Mouse (Mus musculus) retina, adult 2 months (tissue): ENCODE measurements around the gene Atp8b5.

Experiments
- DNase-seq: peaks from one replicate; pipeline ENCODE4 v3.0.0-alpha.2; 2012; ENCODE audit warnings: low read depth, low spot score

The Atp8b5 gene

DNA sequence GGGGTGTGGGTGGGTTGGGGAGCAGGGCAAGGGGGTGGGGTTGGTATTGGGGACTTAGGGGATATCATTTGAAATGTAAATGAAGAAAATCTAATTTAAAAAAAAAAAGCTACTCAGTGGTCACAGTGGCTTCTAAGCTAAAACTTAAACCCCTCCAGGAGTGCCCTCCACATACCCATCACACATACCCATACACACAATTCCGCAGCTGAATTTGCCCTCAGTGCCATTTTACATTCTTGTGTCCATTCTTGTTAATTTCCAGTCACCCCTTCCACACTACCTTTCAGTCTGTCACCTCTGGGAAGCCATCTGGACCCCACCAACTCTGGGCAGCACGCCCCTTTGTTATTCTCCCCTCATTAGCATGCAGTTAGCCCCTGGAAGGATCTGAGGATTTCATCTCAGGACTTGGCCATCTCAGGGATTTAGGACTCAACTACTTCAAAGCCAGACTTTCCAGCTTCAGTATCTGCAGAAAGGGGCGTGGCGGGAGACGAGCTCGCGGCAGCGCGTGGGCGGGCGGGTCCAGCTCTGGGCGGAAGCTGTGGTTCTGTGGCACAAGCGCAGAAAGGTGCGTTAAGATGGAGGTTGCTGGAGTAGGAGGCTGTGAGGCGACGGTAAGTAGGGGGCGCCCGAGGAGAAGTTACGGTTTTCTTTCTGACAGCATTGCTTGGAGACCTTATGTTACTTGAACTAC is at the start of gene Atp8b5:
TSS of gene Atp8b5 (plus strand) at position 537 of the 700 bp plus-strand sequence.
- peak; percentile 18 for DNase-seq

DNA sequence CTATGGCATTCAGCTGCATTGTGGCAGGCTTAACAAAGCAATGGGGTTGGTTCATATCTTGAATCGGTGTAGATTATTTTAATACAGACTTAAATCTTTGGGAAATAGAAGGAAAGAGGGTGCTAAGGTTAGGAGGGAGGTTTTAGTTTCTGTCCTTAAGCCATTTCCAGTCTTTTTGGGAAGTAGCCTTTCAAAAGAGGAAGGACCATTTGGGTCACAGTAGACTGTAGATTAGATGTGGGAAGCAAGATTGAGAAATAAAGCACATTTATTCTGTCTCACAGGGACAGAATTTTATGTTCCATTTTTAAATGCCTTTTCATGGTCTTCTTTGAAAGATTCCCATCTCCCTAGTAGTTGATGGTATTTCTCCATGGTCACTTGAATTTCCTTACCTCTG is 49.0 kb upstream of the Atp8b5 start:
- DNase-seq, result no peak

DNA sequence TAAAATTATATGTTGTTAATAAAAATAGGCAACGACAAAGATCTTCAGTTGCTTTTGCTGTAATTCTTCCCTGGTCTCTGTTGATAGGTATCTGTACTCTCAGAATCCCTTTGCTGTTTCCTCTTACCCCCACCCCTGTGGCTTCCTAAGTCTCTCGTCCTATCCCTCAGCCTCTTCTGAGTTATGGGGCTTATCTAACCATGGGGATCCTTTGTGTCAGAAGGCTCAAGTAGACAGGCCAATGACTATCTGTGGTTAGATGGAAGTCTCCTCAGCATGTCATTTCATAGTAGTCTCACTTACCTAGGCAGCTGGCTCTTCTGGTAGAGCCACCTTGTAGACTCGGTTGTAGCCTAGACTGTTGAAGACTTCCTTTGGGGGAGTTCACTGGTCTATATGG is 35.1 kb upstream of the Atp8b5 start:
- DNase-seq, result no peak

DNA sequence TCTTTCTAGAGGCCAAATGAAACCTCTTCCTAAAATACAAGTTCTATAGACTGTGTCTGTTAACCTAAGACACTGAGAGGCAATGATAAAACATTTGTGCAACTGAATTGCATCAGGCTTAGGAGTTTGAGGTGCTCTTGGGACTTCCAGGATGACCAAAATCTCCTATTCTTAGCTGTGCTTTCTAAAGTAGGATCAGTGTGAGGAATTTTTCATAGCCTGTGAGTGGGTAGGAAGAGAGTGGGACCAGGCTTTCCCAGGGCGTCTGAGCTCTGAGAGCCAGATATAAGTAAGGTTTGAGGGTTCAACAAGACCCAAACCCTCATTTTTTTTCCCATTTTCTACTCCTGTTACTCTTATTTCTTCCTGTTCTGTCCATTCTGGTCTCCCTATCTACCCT is 34.0 kb upstream of the Atp8b5 start:
- DNase-seq, result no peak

DNA sequence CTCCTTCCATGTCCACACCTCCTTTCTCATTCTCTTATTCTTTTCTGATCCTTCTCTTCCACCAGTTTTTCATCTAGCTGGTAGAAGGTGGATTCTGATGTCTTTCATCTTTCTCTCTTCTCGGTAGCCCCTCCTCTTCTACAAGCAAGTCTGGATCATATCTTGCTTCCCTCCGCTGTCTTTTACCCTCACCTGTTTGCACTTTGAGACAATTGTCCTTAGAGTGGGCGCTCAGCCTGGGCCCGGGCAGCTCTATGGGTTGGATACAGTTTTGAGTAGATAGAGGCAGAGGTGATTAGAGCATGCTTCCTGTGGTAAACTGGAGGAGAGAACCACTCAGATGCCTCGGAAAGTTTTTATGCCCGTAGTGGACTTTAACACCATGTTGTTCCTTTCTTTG is 33.5 kb upstream of the Atp8b5 start:
- no peak for DNase-seq

DNA sequence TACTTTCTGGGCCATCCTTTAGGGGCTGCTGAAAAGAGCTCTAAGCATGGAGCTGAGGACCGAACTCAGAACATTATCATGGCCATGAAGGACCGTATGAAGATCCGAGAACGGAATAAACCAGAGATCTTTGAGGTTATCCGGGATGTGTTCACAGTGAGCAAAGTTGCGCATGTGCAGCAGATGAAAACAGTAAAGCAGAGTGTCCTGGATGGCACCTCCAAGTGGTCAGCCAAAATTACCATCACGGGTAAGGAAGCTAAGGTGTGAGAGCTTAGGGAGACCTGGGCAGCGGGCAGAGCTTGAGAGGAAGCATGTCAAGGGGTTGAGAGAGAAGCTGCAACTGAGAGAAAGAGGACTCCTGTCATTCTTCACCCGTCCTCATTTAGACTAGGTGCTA is 30.1 kb upstream of the Atp8b5 start:
- DNase-seq, result no peak

DNA sequence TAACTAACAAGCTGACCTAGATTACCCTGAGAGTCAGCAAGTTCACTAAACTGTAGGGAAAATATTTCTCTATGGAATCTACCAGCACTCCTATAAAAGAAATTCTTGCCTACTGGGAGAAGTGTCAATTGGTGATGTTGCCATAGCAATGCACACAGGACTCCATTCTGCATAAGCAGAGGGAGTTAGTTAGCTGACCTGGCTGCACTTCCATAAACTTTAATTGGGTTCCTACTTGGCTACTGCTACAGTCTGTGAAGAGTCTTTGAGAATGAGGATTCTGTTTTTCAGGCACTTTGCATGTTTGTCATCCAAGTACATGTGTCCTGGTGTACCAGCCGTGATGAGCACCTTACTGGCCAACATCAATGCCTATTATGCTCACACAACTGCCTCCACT is 26.2 kb upstream of the Atp8b5 start:
- DNase-seq, result no peak

DNA sequence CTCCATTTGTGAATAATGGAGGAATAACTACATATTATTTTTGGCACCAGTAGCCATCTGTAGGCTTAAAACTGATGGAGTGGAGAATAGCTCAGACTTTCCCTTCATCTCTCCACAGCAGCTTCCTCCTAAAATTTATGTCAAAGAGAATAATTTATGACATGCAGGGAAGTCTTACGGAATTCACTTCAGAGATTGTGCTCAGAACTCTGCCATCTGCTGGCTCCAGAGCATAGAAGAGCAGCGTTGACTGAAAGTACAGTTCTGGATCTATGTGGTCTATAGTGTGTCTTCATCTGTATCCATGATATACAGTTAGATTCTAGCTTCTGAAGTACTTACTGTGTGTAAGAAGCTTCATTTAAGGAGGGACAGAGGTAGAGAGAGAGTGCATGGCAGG is 22.9 kb upstream of the Atp8b5 start:
- DNase-seq, result no peak

DNA sequence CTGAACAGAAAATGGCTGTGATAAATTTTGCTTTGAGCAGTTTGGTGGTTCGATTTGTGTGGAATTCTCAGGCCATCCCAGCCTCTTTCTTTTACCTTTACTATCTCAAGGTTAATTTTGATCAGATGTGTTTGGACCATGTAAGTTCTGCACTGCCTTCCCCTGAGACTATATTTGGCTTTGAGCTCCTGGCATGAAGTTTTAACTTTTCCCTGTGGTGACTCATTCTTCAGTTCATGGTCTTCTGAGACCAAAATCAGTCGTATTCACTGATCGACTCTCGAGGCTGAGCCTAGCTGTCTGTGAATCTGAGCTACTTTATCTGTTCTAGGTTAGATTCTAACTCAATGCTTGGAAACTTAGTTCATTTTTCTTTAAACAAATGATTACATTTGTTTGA is 21.2 kb upstream of the Atp8b5 start:
- no peak for DNase-seq

DNA sequence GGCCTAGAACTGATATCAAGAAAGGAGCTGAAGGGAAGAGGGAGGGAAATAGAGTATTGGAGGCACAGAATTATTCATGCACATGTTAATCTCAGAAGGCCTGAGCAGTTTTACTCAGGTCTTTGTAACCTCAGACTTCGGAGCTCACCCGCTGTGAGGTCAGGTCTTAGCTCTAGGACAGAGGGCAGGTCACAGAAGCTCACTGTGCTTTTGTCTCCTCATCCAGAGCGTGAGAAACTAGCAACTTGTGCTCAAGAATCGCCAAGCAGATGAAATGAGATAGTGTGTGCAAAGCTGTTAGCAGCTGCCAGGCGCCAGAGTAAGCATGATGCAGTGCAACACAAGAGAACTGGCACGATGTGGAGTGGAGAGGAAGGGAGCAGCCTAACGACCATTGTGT is 18.9 kb upstream of the Atp8b5 start:
- no peak for DNase-seq

DNA sequence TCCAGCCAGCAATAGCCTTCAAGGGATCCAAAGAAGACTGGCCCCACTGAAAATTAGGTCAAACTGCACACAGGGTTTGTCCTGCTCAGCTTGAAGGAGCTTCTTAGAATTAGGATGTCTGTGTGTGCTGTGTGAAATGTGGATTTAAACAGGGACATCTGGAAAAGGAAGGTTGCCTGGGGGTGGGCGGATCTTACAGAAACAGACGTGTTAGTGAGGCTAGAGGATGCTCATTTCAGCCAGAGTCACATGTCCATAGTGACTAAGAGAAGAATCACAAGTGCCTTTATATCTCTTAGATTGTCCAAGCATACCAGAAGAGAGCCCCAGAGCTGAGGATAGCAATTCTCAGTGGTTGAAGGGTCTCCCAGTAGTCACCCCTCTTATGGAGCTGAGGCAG is 18.1 kb upstream of the Atp8b5 start:
- DNase-seq, result no peak

DNA sequence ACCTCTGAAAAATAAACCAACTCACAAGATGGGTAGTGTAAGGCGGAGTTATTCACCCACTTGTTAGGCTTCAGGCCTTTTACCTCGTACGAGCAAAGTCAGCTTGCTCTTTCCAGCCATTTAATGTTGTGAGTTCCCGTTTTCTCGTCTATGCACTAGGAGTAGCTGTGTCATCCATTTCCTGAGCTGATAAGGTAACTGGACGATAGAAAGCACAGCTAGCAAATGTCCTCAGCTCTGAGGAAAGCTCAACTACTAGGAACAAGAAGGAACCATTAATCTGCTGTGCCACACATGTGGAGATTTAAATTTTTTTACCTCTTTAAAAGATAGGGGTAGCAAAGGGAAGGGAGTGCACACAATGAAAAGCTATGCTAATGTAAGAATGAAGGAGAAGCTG is 15.7 kb upstream of the Atp8b5 start:
- no peak for DNase-seq

DNA sequence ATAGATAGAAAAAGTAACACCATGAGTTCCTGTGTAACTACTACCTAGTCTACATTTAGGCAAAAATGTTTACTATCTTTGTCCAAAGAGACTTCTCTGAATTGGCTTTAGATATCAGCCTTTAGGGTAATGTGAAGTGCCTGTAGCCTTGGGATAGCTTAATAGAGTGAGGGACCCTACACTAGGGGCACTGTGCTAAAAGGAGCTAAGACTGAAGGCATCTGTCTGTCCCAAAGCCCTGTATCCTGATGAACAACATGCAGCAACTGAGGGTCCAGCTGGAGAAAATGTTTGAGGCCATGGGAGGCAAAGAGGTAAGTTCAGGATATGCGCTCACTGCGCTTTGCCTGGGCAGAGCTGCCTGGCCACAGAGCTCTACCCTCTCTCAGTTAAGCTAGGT is 9.9 kb upstream of the Atp8b5 start:
- no peak for DNase-seq

DNA sequence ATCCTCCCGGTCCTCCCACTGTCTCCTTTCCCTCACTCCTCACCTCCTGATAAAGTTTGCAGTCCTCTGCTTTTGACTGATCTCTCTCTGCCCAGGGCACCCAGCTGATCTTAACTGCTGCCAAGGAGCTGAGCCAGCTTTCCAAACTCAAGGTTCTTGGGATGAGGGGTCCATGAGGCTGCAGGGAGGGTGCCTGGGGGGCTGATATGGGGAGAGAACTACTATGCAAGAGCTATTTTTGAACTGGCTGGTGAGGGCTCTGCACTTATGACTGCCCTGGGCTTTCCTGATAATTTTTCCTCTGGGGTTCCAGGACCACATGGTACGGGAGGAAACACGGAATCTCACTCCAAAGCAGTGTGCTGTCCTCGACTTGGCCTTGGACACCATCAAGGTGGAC is 8.4 kb upstream of the Atp8b5 start:
- DNase-seq, result no peak

DNA sequence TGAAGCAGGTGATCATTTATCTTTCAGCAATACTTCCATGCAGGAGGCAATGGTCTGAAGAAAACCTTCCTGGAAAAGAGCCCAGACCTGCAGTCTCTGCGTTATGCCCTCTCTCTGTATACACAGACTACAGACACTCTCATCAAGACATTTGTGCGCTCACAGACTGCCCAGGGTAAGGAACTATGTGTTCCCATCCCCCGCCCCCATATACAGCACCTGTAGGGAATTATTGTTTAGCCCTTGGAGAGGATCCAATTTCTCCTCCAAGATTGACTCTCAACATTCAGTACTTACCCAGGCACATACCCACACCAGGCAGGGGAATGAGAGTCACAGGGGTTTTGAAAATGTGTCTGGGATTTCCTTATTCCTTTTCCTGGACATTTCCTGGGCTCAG is 7.5 kb upstream of the Atp8b5 start:
- DNase-seq, result no peak

DNA sequence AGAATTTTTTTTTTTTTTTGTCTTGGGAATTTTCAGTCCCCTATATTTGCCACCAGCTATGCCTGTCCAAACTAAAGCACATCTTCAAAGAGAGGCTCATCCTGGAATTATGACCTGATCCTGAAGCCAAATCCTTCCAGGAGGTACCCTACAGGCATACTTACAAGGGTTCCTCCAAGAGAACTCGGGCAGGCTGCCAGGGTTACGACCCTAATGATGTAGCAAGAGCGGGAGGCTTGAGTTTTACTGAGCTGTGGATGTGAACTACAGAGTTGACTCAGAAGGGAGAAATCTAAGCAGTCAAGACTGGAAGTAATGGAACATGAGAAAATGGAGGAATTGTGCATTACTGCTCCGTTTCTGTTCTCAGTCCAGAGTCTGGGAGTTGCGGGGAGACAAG is 6.9 kb upstream of the Atp8b5 start:
- no peak for DNase-seq

DNA sequence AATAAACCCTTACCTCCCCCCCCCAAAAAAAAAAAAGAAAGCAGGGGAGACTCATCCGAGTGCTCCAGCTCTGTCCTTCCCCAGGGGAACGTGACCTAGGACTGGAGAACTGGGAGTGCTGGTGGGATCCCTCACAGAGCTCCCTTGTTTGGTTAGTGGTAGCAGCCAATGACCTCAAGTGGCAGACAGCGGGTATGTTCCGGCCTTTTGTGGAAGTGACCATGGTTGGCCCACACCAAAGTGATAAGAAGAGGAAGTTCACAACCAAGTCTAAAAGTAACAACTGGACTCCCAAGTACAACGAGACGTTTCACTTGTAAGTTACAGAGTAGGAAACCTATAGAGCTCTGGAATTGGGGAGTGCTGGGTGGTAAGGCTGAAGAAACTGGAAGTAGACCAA is 4.1 kb upstream of the Atp8b5 start:
- DNase-seq, result no peak

DNA sequence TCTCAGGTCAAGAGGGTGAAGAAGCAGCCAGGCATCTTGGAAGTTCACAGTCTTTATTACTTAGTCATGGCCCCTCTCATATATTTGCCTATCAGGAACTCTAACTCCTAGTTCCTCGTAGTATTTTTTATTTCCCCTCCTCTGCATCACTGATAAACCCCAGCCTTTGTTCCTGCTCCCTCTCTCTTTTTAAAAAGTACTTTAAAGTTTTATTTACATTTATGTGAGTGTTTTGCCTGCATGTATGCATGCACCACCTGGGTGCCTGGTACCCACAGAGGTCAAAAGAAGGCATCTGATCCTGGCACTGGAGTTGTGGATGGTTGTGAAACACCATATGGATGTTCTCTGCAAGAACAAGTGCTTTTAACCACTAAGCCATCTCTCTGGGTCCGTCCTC is 813 bp upstream of the Atp8b5 start:
- no peak for DNase-seq

DNA sequence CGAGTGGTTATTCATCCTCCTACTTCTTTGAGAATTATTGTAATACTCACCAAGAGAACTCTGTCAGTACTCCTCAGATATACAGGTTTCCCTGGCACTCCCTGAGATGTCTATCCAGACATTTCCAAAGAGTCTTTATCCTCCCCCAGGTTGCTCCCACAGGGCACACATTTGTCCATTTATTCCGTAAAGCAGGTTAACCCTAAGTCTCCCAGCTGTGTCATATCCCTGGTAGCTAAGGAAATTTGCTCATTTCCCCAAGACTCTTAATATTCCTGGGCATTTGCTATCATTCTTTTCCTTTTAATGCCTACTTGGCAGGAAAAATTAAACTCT is 332 bp downstream of the Atp8b5 start:
- DNase-seq, result no peak

DNA sequence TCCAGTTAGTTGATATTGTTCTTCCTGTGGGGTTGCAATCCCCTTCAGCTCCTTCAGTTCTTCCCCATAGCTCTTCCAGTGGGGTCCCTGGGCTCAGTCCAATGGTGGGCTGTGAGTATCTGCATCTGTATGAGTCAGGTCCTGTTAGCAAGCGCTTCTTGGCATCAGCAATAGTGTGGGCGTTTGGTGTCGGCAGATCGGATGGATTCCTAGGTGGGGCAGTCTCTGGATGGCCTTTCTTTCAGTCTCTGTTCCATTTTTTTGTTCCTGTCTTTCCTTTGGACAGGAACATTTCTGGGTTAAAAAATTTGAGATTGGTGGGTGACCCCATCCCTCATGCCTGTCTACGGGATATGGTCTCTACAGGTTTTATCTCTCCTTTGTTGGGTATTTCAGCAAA is 18.5 kb downstream of the Atp8b5 start:
- no peak for DNase-seq

DNA sequence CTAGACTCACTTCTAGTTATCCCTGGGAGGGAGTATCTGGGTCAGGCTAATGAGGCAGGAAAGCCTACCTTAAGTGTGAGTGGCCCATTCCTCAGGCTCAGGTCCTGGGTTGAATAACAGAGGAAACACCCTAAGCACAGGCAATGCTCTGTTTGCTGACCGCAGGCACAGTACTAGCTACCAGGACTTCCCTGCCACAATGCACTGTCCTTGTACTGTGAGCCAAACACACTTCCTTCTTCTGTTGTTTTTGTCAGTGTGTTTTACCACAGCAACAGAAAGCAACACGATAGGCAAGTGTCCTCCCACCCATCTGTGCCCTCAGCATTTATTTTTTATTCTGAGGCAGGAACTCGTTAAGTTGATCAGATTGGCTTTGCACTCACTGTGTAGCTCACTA is 20.3 kb downstream of the Atp8b5 start:
- no peak for DNase-seq

DNA sequence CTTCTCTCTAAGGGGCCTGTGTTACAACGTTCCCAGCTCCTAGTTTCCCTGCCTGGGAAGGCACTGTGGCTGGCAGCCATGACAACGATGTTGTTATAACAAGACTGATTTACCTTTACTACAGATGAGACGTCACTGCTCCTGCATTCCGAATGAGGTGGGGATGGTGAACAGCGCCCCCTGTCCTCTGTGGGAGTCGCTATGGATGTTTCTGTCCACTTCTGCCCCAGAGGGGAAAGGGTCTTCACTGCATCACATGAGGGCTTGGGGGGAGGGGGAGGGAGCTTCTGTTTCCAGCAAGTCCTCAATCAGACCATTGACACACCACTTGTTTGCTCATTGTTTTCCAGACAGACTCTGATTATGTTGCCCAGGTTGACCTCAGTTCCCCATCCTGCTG is 27.0 kb downstream of the Atp8b5 start:
- DNase-seq, result no peak

DNA sequence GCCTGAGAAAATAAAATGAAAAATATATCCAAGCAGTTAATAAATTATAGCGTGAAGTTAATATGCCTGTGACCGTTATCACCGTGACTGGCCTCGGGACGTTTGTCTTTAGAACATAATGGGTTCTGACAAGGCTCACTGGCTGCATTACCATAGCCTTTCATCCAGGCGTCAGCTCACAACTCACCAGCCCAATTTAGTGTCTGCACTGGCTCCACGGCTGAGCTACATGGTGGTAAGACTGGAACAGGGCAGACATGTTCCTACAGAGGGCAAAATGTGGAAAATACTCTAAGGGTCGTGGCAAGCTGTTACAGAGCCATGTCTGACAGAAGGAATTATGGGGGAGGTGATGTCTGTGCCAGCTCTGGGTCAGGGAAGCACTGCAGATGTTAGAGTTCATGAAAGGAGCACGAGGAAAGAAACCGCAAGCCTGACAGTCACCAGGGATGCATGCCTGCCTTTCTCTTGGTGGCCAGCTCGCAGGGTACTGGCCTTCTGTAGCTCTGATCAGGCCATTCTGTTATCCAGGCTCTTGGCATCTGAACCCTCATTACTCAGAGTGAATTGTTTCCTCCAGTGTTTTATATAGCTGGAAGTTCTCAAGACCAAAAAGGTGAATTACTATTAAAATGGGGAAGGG is 42.9 kb downstream of the Atp8b5 start:
- no peak for DNase-seq

DNA sequence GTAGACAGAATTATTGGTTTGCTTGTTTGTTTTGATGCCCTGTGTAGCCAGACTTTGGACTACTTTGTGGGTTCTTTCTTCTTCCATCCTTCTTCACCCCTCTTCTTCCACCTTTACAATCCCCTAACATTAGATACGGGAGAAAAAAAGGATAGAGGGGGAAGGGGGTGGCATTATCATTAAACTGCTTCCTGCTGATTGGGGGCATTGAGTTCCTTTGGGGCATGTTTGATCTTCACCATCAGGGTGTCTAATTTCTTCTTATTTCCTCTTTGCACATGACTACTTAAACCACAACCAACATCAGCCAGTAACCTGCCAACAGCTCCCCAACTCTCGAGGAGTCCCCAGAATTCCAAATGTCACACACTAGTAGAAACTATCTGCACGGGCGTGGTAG is 54.6 kb downstream of the Atp8b5 start:
- DNase-seq, result no peak
